Mouse (Mus musculus): ENCODE data around the gene Wfdc6a.

Wfdc6a gene

DNA sequence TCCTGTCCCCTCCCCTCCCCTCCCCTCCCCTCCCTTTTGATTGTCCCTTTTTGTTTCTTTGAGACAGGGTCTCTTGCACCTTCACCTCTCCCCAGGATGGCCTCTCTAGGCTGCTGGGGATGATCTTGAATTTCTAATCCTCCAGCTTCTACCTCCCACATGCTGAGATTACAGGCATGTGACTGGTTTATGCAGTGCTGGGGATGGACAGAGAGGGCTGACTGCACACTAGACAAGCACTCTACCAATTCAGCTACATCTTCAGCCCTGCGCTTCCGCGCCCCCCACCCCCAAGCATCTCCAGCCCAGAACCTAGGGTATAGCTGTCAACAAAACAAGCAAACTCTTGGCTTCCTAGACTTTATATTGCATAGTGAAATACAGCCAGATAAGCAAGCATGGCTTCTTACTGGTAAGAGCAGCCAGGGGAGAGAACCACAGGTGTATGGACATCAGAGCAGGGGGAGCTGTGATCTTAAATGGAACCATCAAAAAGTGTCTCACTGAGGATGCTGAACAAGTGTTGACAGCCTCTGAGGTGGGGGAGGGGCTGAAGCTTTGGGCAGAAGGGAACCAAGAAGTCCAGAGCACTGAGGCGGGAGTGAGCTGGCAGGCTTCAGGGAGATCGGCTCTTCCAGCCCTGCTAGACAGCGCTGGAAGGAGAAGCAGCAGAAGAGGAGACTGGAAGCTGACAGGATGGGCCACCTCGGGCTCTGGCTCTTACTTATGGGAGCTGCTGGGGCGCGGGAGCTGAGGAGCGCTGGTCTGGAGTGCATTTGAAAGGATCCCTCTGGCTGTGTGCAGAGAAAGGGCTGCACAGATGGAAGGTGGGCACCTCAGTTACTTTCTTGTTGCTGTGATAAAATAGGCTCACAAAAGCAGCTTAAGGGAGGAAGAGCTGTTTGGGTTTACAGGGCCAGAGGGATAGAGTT lies 35.0 kb downstream of the Wfdc6a start:
- DNase-seq: peak; percentile 55

DNA sequence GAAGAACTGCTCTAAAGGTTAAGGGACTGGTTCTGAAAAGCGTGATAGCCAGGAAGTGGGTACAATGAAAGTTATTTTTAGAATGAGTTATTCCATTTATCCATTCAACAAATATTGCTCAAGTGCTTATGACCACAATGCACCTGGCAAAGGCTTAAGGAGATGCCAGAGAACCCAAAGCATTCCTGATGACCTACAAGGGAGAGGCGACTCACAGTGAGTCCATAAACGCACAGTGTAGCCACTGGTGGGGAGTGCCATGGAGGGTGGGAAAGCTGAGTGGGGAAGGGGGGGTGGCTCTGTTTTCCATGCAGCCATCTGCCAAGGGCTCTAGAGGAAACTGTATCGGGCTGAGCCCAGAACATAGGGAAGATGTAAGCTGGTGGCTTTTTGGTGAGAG lies 35.9 kb downstream of the Wfdc6a start:
- DNase-seq: no peak

DNA sequence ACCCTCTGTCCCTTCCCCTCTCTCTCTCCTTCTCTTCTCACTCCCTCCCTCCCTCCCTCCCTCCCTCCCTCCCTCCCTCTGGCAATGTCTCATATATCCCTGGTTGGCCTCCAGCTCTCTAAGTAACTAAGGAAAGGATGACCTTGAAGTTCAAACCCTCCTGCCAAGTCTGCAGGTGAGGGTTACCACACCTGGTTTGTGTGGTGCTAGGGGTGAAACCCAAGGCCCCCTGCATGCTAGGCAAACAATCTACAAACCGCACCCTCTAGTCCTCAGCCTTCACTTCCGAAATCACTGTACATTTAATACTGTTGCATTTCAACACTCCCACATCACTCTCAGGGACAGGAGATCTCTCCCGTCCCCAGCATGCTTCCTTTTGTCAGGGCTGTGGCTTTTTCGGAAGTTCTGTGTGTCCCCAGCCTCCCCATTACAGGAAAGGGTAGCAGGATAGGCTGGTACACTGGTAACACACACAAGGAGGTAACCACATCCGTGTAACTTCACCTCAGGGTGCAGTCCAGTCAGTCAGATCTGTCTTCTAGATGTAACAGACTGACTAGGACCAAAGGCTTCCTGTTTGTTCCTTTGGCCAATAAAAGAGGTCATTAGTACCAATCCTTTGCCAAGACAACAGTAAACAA lies 40.7 kb downstream of the Wfdc6a start:
- DNase-seq: no peak

DNA sequence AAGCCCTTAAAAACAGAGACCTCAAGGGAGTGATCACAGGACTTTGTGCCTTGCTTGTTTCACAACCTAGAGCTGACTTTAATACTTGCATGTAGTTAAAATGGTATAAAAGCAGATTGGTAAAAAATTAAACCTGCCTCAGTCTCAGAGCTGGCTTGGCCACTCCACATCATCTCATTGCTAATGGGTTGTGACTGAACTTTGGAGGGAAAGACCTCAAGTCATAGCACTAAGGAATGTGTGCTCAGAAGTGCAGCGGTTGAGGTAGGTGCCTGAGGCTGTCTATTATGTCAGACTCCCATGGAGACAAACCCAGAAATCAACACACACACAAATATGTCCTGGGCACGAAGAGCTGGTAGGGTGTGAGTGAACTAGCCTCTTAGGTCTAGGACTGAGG lies 41.5 kb downstream of the Wfdc6a start:
- DNase-seq: no peak

DNA sequence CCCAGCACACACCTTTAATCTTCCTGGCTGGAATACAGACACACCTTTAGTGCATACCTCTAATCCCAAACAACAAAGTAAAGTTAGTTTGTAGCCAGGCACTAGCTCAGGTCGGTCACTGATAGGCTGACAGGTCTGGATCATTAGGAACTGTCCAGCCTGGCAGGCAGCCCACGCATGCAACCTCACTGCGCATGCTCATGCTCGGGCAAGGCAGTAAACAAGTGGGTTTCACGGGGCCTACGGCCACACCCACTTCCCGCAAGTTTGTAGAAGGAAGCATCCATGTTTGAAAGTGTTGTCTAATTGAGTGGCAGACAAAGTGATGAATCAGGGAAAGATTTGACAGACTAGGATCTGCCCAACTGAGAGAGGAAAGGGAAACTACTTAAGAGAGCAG lies 42.6 kb downstream of the Wfdc6a start:
- DNase-seq: no peak

DNA sequence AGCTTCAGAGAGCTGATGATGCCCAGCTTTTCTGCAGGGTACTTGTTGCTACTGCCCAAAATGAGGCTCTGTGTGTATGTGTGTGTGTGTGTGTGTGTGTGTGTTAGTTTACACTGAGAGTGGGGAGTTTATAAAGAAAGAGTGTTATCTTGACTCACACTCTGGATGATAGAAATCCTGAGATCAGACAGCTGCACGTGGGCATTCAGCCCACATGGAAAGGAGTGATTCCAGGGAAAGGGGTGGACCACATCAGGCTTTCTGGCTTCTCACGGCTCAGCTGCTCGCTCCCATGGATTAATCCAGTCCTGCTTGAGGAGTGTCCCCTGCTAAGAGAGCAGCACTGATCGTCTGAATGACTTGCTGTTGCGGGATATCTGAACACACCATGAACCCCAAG lies 43.1 kb downstream of the Wfdc6a start:
- DNase-seq: peak; percentile 72

DNA sequence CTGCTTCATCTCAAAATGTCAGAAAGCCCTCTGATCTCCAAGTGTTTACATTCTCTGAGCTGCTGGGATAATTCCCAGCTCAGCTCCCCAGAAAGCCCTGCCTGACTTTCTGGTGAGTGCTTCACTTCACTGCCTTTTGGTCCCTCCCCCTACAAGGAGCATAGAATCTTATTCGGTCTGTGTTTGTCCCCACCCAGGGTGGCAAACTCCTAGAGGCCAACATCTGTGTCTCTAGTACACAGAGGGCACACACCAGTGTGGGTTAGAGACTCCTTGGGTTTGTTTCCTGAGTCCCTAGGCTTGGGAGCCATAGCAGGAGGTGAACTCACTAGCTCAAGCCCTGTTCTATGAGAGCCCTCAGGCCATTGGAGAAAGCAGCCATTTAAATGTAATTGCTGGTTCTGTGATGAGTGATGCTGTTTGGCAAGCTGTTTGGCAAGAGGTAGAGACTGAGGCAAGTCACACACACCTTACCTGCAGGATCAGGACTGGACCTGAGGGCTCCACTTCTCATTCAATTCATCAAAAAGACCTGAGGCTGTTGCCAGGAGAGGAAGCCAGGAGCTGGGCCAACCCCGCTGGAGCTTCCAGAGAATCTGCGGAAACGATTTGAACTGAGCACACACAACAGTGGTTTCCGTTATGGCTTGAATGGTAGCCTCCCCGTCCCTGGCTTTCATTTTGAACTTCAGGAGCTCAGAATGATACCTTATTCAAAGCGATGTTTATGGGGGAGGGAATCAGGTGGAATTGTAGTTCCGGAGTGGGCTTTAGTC lies 44.4 kb downstream of the Wfdc6a start:
- DNase-seq: no peak

DNA sequence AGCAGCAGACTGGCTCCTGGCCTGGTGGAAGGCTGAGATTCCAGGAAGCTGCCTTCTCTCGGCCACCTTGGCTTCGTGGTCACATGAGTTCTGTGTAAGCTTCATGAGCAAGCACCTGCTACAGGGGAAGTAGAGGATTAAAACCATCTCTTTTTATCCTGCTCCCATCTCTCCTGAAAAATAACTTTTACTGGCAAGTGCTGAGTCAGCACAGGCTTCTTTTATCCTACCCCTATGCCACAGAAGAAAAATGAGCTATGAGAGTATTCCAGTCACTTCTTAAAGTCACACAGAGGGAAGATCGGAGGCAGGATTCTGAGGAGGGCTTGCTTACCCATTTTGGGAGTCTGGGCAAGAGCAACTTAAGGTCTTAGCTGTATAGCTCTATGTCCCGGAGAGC lies 48.2 kb downstream of the Wfdc6a start:
- no peak for DNase-seq

DNA sequence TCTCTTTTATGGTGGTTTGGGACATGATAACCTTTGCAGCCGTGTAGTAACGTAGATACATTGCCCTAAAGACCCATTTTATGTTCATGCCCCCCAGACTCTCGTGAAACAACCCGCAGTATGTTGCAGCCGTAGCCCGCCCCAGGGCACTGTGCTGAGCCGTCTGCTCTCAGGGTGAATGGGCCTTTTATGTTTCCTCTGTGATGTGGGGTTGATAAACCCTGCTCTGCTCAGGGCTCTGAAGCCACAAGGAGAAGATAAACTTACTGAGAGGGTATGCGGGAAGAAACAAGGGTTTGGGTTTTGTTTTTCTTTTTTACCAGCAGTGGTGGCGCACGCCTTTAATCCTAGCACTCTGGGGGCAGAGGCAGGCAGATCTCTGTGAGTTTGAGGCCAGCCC lies 50.9 kb downstream of the Wfdc6a start:
- no peak for DNase-seq

DNA sequence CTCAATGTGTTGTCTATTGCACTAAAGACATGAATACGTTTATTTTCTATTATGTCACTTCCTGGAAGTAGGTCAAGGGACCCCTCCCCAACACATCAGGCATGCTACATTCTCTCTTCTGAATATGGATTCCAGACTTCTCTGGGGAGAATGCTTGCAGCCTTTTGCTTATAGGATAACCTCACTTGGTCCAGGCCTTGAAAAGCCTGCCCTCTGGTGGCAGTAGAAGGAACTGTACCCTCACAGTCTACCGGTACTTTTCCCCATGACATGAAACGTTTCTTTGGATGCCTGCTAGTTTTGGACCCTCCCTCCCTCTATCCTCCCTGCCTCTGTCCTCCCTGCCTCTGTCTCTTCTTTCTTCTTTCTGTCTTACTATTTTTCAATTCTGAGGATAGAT lies 54.1 kb downstream of the Wfdc6a start:
- DNase-seq: peak; percentile 59

All from layer of hippocampus, adult 9-11 months (tissue).